Mouse (Mus musculus): ENCODE measurements around the gene Extl1. TPM values are rescaled to one million over a fixed set of nuclear protein-coding genes. Genes with fewer than 3 reads are reported as not detected.
A peak's percentile ranks its signal among the peaks of the same experiment; 100 is the strongest.

Gene Extl1
- polyA plus RNA-seq, 1 experiment from 2014 or later, result 1.6 TPM

DNA sequence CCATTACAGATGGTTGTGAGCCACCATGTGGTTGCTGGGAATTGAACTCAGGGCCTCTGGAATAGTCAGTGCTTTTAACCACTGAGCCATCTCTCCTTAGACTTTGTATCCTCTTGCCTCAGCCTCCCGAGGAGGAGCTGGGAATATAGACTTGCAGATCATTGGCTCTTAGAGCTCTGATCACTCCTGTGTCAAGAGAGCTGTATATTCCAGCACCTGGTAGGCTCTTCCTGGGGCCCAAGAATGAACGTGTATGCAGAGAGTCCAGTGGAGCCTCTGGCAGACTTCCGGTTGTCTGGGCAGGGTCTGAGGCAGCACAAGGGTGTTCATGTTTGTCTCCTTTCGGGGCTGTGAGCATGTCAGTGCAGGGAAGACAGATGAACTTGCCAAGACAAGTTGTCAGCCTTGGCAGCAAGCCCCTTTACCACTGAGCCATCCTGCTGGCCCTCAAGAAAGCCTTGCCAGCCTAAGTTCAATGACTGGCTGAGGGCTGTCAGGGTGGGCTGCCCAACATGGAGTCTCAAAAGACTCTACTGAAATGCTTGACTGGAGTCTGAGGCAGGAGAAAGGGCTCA, 69.5 kb downstream of the Extl1 start:
- no peaks in the 10 kb centered on the region for H3K9me3 ChIP-seq (ENCODE audit: control insufficient read depth, low read length)
- 76% methylated on average over 4 of the region's 4 CpGs for WGBS
- H3K27ac ChIP-seq (ENCODE audit: low read length), result no peak overlapping the region
- ATAC-seq, result no peak
- H3K27me3 ChIP-seq (replicated peaks; ENCODE audit: control insufficient read depth, insufficient read depth, low read length), result no peaks in the 10 kb centered on the region
- H3K36me3 ChIP-seq (ENCODE audit: control insufficient read depth, insufficient read depth, low read length), result no peaks in the 10 kb centered on the region
- H3K4me2 ChIP-seq (ENCODE audit: low read depth, low read length), result no peak overlapping the region
- no peak overlapping the region for H3K4me3 ChIP-seq (ENCODE audit: low read length)
- no peak overlapping the region for H3K9ac ChIP-seq (ENCODE audit: low read depth, low read length)
- H3K4me1 ChIP-seq (ENCODE audit: control insufficient read depth, insufficient read depth, low read length), result no peaks in the 10 kb centered on the region; the same call in 1 of the 2 replicates

DNA sequence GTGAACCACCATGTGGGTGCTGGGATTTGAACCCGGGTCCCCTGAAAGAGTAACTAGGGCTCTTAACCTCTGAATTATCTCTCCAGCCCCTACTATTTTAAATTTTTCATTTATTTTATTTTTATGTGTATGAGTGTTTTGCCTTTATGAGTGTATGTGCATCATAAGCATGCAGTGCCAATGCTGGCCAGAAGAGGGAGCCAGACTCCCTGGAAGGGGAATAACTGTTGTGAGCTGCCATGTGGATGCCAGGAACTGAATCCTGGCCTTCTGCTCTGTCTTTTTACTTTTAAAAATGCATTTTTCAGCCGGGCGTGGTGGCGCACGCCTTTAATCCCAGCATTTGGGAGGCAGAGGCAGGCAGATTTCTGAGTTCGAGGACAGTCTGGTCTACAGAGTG, 70.7 kb downstream of the Extl1 start:
- H3K27ac ChIP-seq (ENCODE audit: low read length), result no peak overlapping the region
- H3K4me3 ChIP-seq (ENCODE audit: low read length), result no peak overlapping the region
- no peaks in the 10 kb centered on the region; the same call in 1 of the 2 replicates for H3K4me1 ChIP-seq (ENCODE audit: control insufficient read depth, insufficient read depth, low read length)
- no peak overlapping the region for H3K4me2 ChIP-seq (ENCODE audit: low read depth, low read length)
- no peak overlapping the region for H3K9ac ChIP-seq (ENCODE audit: low read depth, low read length)
- no peak for ATAC-seq
- no peaks in the 10 kb centered on the region for H3K36me3 ChIP-seq (ENCODE audit: control insufficient read depth, insufficient read depth, low read length)
- 93% methylated on average over 6 of the region's 6 CpGs for WGBS
- no peaks in the 10 kb centered on the region for H3K9me3 ChIP-seq (ENCODE audit: control insufficient read depth, low read length)
- H3K27me3 ChIP-seq (replicated peaks; ENCODE audit: control insufficient read depth, insufficient read depth, low read length), result no peaks in the 10 kb centered on the region

DNA sequence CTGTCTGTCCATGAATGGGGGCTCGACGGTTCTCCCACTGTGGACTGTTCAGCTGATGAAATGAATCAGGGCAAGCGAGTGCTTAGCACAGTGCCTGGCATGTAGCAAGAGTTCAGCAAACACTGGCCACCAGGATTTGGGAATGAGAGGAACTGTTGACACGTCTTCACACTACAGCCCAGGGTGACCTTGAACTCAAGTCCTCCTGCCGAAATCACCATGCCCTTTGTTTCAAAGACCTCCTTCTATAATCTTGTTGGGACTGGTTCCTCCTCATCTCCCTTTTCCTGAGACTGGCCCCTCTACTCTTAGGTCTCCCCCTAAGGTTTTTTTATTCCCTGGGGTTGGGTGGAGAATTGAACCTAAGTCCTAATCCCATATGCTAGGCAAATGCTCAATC, 71.3 kb downstream of the Extl1 start:
- no peak for ATAC-seq
- H3K4me3 ChIP-seq (ENCODE audit: low read length), result no peak overlapping the region
- no peak overlapping the region for H3K4me2 ChIP-seq (ENCODE audit: low read depth, low read length)
- peaks cover 3% of the 10 kb centered on the region for H3K4me1 ChIP-seq (ENCODE audit: control insufficient read depth, insufficient read depth, low read length)
- WGBS, result 93% methylated on average over 5 of the region's 5 CpGs
- H3K36me3 ChIP-seq (ENCODE audit: control insufficient read depth, insufficient read depth, low read length), result no peaks in the 10 kb centered on the region
- H3K27ac ChIP-seq (ENCODE audit: low read length), result no peak overlapping the region
- no peak overlapping the region for H3K9ac ChIP-seq (ENCODE audit: low read depth, low read length)
- no peaks in the 10 kb centered on the region for H3K9me3 ChIP-seq (ENCODE audit: control insufficient read depth, low read length)
- H3K27me3 ChIP-seq (replicated peaks; ENCODE audit: control insufficient read depth, insufficient read depth, low read length), result no peaks in the 10 kb centered on the region

DNA sequence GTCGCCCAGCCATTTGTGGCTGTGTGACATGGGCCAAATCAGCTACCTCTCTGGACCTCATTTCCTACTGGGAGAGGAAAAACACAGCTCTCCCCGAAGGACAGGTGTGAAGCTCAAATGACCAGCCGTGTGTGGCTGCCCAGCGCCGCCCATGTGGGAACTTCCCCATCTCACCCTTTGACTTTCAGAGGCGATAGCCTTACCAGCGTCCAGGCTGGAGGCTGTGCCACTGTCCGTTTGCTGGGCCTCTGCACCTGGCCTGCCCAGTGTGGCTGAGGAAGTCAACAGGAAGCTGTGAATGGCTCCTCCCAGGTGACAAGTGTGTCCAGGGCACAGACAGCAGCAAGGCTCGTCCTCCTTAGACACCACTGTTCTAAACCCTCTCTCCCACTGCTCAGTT, 71.9 kb downstream of the Extl1 start:
- H3K4me1 ChIP-seq (ENCODE audit: control insufficient read depth, insufficient read depth, low read length), result peaks cover 9% of the 10 kb centered on the region
- no peaks in the 10 kb centered on the region for H3K27me3 ChIP-seq (replicated peaks; ENCODE audit: control insufficient read depth, insufficient read depth, low read length)
- 82% methylated on average over 9 of the region's 9 CpGs for WGBS
- no peaks in the 10 kb centered on the region for H3K9me3 ChIP-seq (ENCODE audit: control insufficient read depth, low read length)
- no peak overlapping the region for H3K9ac ChIP-seq (ENCODE audit: low read depth, low read length)
- no peaks in the 10 kb centered on the region for H3K36me3 ChIP-seq (ENCODE audit: control insufficient read depth, insufficient read depth, low read length)
- no peak overlapping the region for H3K4me2 ChIP-seq (ENCODE audit: low read depth, low read length)
- no peak overlapping the region for H3K27ac ChIP-seq (ENCODE audit: low read length)
- ATAC-seq, result no peak
- no peak overlapping the region for H3K4me3 ChIP-seq (ENCODE audit: low read length)

DNA sequence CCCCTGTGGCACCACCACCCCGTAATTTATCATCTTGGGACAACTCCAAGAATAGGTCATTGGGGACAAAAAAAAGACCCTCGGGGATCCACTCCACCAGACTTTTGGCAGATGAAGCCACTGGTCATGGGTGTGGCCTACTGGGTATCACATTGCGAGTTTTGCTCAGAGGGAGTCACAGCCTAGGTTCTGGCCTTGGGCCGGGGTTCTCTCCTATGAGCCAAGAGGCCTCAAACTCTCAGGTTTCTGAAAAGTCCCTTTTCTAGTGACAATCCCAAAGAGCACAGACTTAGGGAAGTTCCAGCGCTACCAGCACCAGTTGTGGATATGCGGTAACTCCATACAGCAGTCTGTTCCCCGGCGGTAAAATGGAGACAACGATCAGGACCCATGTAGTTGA, 73.0 kb downstream of the Extl1 start:
- H3K9ac ChIP-seq (ENCODE audit: low read depth, low read length), result no peak overlapping the region
- WGBS, result 89% methylated on average over 9 of the region's 9 CpGs
- no peaks in the 10 kb centered on the region for H3K9me3 ChIP-seq (ENCODE audit: control insufficient read depth, low read length)
- no peak overlapping the region for H3K4me2 ChIP-seq (ENCODE audit: low read depth, low read length)
- H3K27me3 ChIP-seq (replicated peaks; ENCODE audit: control insufficient read depth, insufficient read depth, low read length), result no peaks in the 10 kb centered on the region
- peaks cover 11% of the 10 kb centered on the region for H3K4me1 ChIP-seq (ENCODE audit: control insufficient read depth, insufficient read depth, low read length)
- H3K36me3 ChIP-seq (ENCODE audit: control insufficient read depth, insufficient read depth, low read length), result no peaks in the 10 kb centered on the region
- no peak for ATAC-seq
- no peak overlapping the region for H3K4me3 ChIP-seq (ENCODE audit: low read length)
- no peak overlapping the region for H3K27ac ChIP-seq (ENCODE audit: low read length)

DNA sequence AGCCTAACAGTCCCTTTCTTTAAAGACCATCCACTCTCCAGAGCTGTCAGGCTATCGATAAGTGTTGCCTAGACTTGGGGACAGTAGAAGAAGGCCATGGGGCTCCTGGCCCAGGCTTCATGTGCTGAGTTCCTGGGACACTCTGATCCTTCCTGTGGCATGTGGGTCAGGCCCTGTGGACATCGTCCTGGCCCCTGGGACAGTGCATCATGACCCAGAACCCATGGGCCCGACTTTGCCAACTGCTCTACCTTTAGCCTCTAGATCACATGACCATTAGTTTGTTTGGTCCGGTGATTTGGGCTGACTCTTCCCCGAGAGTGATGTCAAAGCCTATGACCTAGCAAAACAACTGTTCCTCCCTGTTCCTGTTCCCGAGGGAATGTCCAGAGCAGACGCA, 73.5 kb downstream of the Extl1 start:
- H3K27ac ChIP-seq (ENCODE audit: low read length), result no peak overlapping the region
- no peak overlapping the region for H3K9ac ChIP-seq (ENCODE audit: low read depth, low read length)
- H3K4me1 ChIP-seq (ENCODE audit: control insufficient read depth, insufficient read depth, low read length), result peaks cover 11% of the 10 kb centered on the region
- 84% methylated on average over 7 of the region's 7 CpGs for WGBS
- H3K4me2 ChIP-seq (ENCODE audit: low read depth, low read length), result no peak overlapping the region
- H3K27me3 ChIP-seq (replicated peaks; ENCODE audit: control insufficient read depth, insufficient read depth, low read length), result no peaks in the 10 kb centered on the region
- no peak for ATAC-seq
- no peaks in the 10 kb centered on the region for H3K36me3 ChIP-seq (ENCODE audit: control insufficient read depth, insufficient read depth, low read length)
- no peak overlapping the region for H3K4me3 ChIP-seq (ENCODE audit: low read length)
- no peaks in the 10 kb centered on the region for H3K9me3 ChIP-seq (ENCODE audit: control insufficient read depth, low read length)

DNA sequence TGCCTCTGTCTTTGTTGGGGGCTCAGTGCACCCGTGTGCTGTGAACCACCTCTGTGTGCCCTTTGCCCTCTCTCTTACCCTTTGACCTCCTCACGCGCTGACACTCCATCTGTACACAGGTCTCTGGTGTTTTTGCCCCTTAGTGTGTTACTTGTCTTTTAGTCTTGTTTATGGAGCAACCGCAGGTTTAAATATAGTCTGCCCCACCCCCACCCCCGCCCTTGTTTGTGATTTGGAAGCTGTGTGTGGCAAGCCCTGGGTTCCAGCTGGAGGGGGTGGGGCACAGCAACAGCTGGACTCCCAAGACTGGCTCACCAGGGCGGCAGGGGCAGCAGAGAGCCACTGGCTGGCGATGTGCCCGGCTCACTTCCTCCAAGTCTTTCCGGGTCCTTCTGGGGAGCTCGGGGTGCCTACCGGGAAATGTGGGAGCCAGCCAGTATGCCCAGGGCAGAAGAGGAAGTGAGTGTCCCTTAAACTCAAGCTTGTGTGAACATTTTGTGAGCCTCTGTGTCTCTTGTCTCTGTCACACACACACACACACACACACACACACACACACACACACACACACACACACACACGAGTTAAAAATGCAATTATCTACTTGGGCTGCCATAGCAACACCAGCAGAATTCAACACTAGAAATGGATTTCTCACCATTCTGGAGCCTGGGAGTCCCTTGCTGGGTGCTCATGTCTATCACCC, 76.1 kb downstream of the Extl1 start:
- H3K9me3 ChIP-seq (ENCODE audit: control insufficient read depth, low read length), result no peaks in the 10 kb centered on the region
- WGBS, result 6% methylated on average over 12 of the region's 12 CpGs
- H3K4me1 ChIP-seq (ENCODE audit: control insufficient read depth, insufficient read depth, low read length), result peaks cover 11% of the 10 kb centered on the region
- H3K36me3 ChIP-seq (ENCODE audit: control insufficient read depth, insufficient read depth, low read length), result no peaks in the 10 kb centered on the region
- H3K4me3 ChIP-seq (ENCODE audit: low read length), result no peak overlapping the region
- peak overlapping the region; percentile 33 for H3K4me2 ChIP-seq (ENCODE audit: low read depth, low read length)
- ATAC-seq, result peak; percentile 89
- no peaks in the 10 kb centered on the region for H3K27me3 ChIP-seq (replicated peaks; ENCODE audit: control insufficient read depth, insufficient read depth, low read length)
- H3K9ac ChIP-seq (ENCODE audit: low read depth, low read length), result peak overlapping the region; percentile 33; the same call in 1 of the 2 replicates
- peak overlapping the region; percentile 52 for H3K27ac ChIP-seq (ENCODE audit: low read length)

DNA sequence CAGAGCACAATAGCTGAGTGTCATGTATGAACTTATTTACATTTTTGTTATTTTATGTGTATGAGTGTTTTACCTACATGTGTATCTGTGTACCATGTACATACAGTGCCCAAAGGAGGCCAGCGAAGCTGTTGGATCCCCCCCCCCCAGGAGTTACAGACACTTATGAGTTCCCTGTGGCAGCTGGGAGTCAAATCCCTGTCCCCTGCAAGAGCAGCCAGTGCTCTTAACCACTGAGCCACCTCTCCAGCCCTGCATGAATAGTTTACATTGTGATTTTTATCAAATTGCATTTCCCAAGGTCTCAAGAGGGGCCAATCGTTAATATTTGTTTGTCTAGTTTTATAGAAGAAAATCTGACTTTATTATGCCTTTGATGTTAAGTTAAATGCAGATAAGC, 76.7 kb downstream of the Extl1 start:
- Histone ChIP-seq H3K36me3 (ENCODE audit: control insufficient read depth, insufficient read depth, low read length) (no peaks in the 10 kb centered on the region), H3K4me1 (ENCODE audit: control insufficient read depth, insufficient read depth, low read length) (peaks cover 11% of the 10 kb centered on the region), H3K27ac (ENCODE audit: low read length) (peak overlapping the region; percentile 52), H3K9me3 (ENCODE audit: control insufficient read depth, low read length) (no peaks in the 10 kb centered on the region), H3K4me3 (ENCODE audit: low read length) (no peak overlapping the region), H3K27me3 (replicated peaks; ENCODE audit: control insufficient read depth, insufficient read depth, low read length) (no peaks in the 10 kb centered on the region), H3K4me2 (ENCODE audit: low read depth, low read length) (peak overlapping the region; percentile 33), H3K9ac (ENCODE audit: low read depth, low read length) (no peak overlapping the region)
- ATAC-seq, result peak; percentile 71
- 42% methylated on average over 2 of the region's 2 CpGs for WGBS

Data from intestine, embryonic 16.5 days (tissue).